Mouse (Mus musculus): ENCODE data around the gene Prss16.

Gene Prss16

DNA sequence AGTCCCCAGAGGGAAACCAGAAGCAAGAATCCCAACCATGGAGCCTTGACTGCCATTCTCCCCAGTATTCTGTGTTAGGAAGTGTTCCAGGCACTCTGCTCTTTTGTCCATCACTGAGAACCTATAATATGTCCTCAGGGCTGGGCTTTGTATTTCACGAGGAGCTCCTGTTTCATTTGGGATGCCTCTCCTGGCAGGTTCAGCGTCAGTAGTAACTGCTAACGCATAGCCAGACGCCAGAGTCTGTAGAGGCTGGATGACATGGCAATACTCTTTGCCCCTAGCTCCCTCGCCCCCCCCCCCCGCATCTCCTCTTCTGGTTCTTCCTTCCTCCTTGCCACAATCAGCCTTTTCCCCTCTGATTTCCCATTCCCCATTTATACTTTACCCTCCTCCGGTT lies at the start of gene Prss16:
Prss16 (minus strand) TSS at position 101 of the 400 bp plus-strand sequence.
- in situ Hi-C loops (cut with MboI, MseI) = no loop called here

DNA sequence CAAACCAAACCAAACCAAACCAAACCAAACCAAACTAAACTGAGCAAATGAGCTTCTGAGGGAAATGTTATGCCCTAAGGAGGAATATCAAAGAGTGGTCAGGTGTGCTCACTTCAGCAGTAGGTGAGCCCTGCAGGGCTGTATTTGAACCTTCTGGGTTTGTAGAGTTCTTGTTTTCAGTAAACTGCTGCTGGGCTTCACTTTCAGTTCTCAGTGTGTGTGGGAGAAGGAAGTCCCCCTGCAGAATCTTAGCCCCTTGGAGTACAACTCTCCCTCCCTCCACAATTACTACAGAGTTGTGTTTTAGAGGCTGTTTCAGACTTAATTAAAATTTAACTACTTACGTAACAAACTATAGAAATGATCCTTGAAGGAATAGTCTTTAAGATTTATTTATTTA lies 44.2 kb upstream of the Prss16 start:
- in situ Hi-C loops (cut with MboI, MseI) = loop anchor here (5.0 kb wide), 1 partner anchor 1349 kb away; no protein-coding TSS in a partner anchor

GRCm38 (mm10) chr13:22051523-22051859 lies 41.9 kb upstream of the Prss16 start:
- in situ Hi-C loops (cut with MboI, MseI) = loop anchor here (5.0 kb wide), 1 partner anchor 1351 kb away; no protein-coding TSS in a partner anchor

DNA sequence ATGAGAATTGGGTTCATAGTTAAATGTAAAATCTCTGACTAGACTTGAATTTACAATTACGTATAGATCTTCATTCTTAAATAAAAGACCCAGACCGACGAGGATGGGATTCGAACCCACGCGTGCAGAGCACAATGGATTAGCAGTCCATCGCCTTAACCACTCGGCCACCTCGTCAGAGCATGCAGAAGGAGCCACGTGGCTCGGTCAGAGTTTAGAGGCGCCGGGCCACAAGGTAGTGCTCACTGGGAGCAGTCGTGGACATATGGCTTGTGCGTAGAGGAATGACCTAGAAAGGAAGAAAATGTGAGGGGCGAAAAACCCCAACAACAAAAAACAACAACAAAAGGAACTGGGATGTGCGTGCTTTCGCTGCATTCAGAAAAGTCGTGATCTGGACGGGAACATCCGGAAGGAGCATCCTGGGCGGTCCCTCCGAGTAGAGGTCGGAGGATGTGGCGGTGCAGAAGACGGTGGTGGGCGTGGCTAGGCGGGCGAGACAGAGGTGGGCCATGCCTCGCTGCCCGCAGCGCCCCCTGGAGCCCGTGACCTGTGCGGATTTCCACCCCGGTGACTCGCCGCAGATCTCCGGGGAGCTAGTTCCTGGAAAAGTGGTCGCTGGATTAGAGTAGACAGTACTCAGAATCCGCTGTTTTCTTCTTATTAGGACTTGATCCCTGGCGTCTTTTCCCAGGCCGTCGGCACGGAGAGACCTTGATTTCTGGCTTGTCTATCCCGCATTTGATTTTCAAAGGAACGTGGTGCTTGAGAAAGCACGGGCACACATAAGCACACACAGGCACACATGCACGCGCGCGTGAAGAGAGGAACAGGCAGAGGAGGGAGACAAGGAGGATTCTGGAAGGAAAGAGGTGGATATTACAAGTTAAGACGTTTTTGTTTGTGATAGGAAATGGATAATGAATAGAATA lies 41.3 kb upstream of the Prss16 start:
- in situ Hi-C loops (cut with MboI, MseI) = loop anchor here (5.0 kb wide), 1 partner anchor 1351 kb away; no protein-coding TSS in a partner anchor

DNA sequence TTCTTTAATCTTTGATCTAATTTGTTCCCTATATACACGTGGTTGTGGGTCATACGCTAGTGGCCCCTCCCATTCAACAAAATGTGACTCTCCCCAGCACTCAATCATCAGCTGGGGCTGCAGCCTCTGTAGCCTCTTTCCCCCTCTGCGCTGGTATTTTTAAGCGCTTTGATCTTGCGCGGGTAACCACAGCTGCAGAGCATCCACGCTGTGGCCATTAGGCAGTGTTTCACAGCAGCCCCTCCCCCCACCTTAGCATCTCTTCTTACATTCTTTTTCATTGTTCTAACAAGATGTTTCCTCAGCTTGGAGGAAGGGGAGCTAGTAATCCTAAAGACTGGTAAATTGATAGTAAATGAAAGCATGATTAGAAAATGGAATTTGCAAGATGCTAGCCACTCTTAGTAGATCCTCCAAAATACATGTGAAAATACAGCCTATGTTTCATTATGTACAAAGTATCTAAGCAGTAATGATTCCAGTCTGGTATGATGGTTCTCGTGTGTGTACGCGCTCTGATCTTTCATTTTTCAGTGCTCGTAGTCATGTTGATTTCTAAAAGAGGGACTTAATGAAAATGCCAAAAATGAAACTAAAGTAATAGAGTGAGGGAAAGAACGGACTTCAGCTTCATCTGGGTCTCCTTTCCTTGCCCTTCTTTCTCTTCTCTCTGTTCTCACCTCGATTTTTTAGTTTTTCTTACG lies 40.3 kb upstream of the Prss16 start:
- in situ Hi-C loops (cut with MboI, MseI) = loop anchor here (5.0 to 10.0 kb wide), 3 partner anchors 1352 to 1715 kb away; partner anchors contain the start of genes Hist1h1a, Hist1h2af, Hist1h3a and Hist1h3g

GRCm38 (mm10) chr13:22049041-22049440 lies 39.5 kb upstream of the Prss16 start:
- in situ Hi-C loops (cut with MboI, MseI) = loop anchor here (10.0 kb wide), 2 partner anchors 1486 to 1716 kb away; partner anchors contain the start of genes Hist1h1a, Hist1h2af, Hist1h3a and Hist1h3g

- in situ Hi-C loops (cut with MboI, MseI) = loop anchor here (10.0 kb wide), 2 partner anchors 1489 to 1719 kb away; partner anchors contain the start of genes Hist1h1a, Hist1h2af, Hist1h3a and Hist1h3g
These were observed 35.8 kb upstream of the Prss16 start for GRCm38 (mm10) chr13:22045311-22045710.

DNA sequence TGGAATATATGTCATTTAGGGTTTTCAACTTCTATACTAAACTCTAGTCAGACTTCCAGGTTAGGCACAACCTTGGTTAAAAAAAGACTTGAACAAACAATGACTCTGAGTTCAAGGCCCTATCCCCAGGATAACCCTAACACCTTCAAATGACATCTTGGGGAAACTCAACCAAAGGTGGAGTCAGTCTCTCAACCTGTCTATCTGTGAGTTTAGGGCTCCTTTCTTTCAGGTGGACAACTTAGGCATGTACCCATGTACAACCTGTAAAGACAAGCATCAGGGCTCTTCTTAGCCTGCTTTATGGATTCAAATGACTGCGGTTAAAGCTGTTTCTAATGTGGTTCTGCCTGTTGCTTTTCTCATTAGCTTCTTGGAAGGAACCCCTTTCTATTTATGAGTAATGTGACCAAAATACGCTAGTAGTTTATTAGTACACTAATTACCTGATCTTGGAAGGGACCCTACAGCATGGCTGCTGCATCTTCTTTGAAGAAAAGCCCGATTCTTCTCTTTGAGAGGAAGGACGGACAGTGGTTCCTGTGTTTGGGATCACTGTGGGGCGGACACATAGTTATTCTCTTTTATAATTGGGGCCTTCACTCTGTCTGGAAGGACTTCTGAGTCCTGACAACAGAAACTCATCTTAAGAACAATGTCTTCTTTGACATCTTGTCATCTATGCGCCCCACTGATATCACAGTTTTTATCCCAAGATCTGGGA lies 35.1 kb upstream of the Prss16 start:
- in situ Hi-C loops (cut with MboI, MseI) = loop anchor here (10.0 kb wide), 2 partner anchors 1490 to 1720 kb away; partner anchors contain the start of genes Hist1h1a, Hist1h2af, Hist1h3a and Hist1h3g

DNA sequence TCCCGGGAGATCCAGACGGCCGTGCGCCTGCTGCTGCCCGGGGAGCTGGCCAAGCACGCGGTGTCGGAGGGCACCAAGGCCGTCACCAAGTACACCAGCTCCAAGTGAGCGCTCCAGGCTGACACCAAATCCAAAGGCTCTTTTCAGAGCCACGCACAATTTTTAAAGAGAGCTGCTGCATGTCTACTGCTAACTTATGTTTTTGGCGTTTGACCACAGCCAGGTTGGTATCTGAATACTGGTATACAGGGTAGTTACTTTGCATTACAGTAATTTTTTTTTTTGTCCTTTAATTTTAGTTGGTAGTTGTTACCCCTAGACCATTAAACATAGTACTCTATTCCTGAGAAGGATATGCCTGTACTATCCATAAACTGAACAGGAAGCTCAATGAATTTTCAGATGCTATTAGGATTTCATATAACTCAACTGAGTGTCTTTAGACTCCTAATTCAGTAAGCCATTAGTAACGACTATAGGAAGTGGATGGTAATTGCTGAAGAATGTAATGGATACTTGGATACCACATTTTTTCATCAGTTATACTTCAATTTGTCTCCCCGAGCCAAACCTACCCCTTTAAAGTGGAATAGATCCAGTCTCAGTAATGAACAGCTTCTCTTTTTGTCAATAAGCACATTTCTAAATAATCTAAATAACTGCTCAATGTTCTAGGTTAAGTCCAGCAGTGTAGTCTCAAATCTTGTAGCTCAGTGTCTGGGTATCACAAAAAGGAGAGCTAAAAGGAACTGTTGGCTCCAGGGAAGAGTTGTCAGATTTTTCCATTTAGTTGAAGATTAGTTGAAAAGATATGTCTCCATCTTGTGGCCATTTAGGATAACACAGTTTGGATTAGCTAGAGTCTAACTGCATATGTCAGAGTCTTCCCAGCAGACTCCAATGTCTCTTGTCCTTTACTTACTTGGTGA lies 34.2 kb upstream of the Prss16 start:
- in situ Hi-C loops (cut with MboI, MseI) = loop anchor here (10.0 kb wide), 2 partner anchors 1491 to 1721 kb away; partner anchors contain the start of genes Hist1h1a, Hist1h2af, Hist1h3a and Hist1h3g

- in situ Hi-C loops (cut with MboI, MseI) = loop anchor here (10.0 kb wide), 2 partner anchors 1492 to 1722 kb away; partner anchors contain the start of genes Hist1h1a, Hist1h2af, Hist1h3a and Hist1h3g
These were observed 33.3 kb upstream of the Prss16 start, which contains the start of the genes Hist1h2ag and Hist1h2bj for GRCm38 (mm10) chr13:22042568-22043502. Gene Hist1h2ag, minus strand, starts transcription at chr13:22042944. Gene Hist1h2bj, plus strand, starts transcription at chr13:22043214.

DNA sequence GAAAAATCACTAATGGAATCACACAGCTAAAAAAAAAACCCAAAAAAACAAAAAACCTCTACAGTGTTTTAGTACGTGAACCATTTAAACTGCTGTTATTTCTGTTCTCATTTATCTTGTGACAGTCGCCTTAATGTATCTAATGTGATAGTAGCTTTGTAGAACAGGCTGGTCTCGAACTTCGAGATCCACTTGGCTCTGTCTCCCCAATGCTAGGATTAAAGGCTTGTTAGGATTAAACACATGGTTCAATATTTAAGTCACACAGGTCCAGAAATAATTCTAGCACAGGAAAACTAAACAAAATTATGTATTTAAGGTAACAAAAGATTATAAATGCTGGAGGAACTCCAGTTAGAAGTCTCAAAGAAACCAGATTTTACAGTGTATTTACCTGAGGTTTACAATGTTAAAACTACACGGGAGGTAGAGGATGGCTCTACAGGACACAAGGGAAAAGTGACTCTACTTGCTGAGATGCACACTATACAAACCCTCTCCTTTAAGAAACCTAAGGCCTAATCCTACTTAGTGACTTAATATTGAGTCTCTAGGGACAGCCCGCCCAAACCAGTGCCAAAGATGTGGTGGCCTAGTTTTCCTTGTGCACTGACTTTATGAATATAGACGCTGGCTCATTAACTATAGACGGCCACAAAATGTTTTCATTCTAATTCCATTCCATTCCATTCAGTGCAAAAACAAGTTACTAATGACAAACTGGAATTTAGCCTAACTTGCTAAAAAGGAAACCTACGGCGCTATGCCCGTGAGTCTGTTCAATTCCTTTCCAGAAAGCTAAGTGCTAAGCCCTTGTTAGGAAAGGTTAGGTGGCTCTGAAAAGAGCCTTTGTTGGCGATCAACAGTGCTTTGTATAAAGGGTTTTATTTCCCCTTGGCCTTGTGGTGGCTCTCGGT lies 32.4 kb upstream of the Prss16 start:
- in situ Hi-C loops (cut with MboI, MseI) = loop anchor here (10.0 kb wide), 2 partner anchors 1493 to 1723 kb away; partner anchors contain the start of genes Hist1h1a, Hist1h2af, Hist1h3a and Hist1h3g

GRCm38 (mm10) chr13:22041142-22041536 lies 31.6 kb upstream of the Prss16 start, which contains the start of gene Hist1h4i:
Gene Hist1h4i, minus strand, starts transcription at chr13:22041362.
- in situ Hi-C loops (cut with MboI, MseI) = loop anchor here (10.0 kb wide), 2 partner anchors 1494 to 1724 kb away; partner anchors contain the start of genes Hist1h1a, Hist1h2af, Hist1h3a and Hist1h3g

GRCm38 (mm10) chr13:22040464-22041141 lies 31.1 kb upstream of the Prss16 start:
- in situ Hi-C loops (cut with MboI, MseI) = loop anchor here (10.0 kb wide), 2 partner anchors 1494 to 1724 kb away; partner anchors contain the start of genes Hist1h1a, Hist1h2af, Hist1h3a and Hist1h3g

GRCm38 (mm10) chr13:22039951-22040463 lies 30.5 kb upstream of the Prss16 start:
- in situ Hi-C loops (cut with MboI, MseI) = loop anchor here (5.0 to 10.0 kb wide), 3 partner anchors 323 to 1725 kb away; partner anchors contain the start of genes Hist1h1a, Hist1h2af, Hist1h2ai and Hist1h2bl

DNA sequence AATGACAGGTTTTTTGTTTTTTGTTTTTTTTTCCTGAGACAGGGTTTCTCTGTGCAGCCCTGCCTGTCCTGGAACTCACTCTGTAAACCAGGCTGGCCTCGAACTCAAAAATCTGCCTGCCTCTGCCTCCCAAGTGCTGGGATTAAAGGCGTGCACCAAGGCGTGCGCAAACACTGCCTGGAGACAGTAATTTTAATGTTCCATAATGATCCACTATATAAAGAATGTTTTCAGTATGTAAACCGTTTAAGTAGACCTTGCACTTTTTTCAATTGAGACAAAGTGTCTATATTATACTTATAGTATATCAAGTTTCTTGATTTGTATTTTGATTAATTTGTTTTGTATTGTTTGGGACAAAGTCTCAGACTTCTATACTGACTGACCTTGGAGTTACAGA lies 29.8 kb upstream of the Prss16 start:
- in situ Hi-C loops (cut with MboI, MseI) = loop anchor here (5.0 kb wide), 1 partner anchor 322 kb away; the partner anchor contains the start of genes Hist1h2ai, Hist1h2bl and Hist1h3h

- in situ Hi-C loops (cut with MboI, MseI) = loop anchor here (5.0 kb wide), 1 partner anchor 320 kb away; the partner anchor contains the start of genes Hist1h2ai, Hist1h2bl and Hist1h3h
These were observed 27.9 kb upstream of the Prss16 start for GRCm38 (mm10) chr13:22037415-22037814.

All from T-helper 2 cell (primary cell).